Mouse (Mus musculus) ES-E14 (cell line): ENCODE data around the gene Rfx1.

Source experiments
- CHD2 ChIP-seq: IDR thresholded peaks from 2 replicates; pipeline ENCODE4 v1.6.1; 2014; ENCODE audit warnings: mild to moderate bottlenecking, low read depth, low read length, inconsistent platforms
- HCFC1 ChIP-seq: IDR thresholded peaks from 2 replicates; pipeline ENCODE4 v1.6.1; 2012; ENCODE audit warnings: low read length, inconsistent platforms, borderline replicate concordance; ENCODE audit not compliant: insufficient read depth
- MAFK ChIP-seq: IDR thresholded peaks from 2 replicates; pipeline ENCODE4 v1.6.1; 2014; ENCODE audit warnings: mild to moderate bottlenecking, low read depth, low read length, inconsistent platforms; ENCODE audit not compliant: insufficient read depth
- ZC3H11A ChIP-seq: IDR thresholded peaks from 2 replicates; pipeline ENCODE4 v1.6.1; 2012; ENCODE audit warnings: low read depth, mild to moderate bottlenecking, inconsistent platforms, low read length, borderline replicate concordance
- ZNF384 ChIP-seq: IDR thresholded peaks from 2 replicates; pipeline ENCODE4 v1.6.1; 2012; ENCODE audit warnings: low read depth, low read length, inconsistent platforms

- TF ChIP-seq ZNF384: no peak
- no peak for TF ChIP-seq MAFK
- TF ChIP-seq HCFC1: no peak
- TF ChIP-seq CHD2: no peak
- no peak for TF ChIP-seq ZC3H11A
Measured at GRCm38 (mm10) chr8:84132225-84132624, 65.6 kb downstream of the Rfx1 start.
